Mouse (Mus musculus) heart, embryonic 15.5 days (tissue): ENCODE results near the gene Lpar5. TPM values are rescaled to one million over a fixed set of nuclear protein-coding genes. Genes with fewer than 3 reads are reported as not detected.

Source experiments
- ATAC-seq: fragments of 200-750 bp; cut with Nextera tagmentation; replicated peaks from 2 replicates; pipeline ENCODE4 v1.8.0; 2017; ENCODE audit warnings: low read depth, moderate TSS enrichment; ENCODE audit not compliant: insufficient number of reproducible peaks, insufficient read depth, low FRiP score
- H3K27ac ChIP-seq: fragments of 300-500 bp; sonication (generic); 2 replicates; pipeline ENCODE4 v1.5.1; 2015; ENCODE audit warnings: mild to moderate bottlenecking, inconsistent platforms
- H3K27me3 ChIP-seq: fragments of 300-500 bp; sonication (generic); 2 replicates; pipeline ENCODE4 v1.6.1; 2015; ENCODE audit warnings: inconsistent platforms
- H3K36me3 ChIP-seq: fragments of 300-500 bp; sonication (generic); 2 replicates; pipeline ENCODE4 v1.6.1; 2015; ENCODE audit warnings: mild to moderate bottlenecking, inconsistent platforms
- H3K4me1 ChIP-seq: fragments of 300-500 bp; sonication (generic); replicated peaks from 2 replicates; pipeline ENCODE4 v1.6.1; 2015; ENCODE audit warnings: inconsistent platforms
- H3K4me2 ChIP-seq: fragments of 300-500 bp; sonication (generic); 2 replicates; pipeline ENCODE4 v1.6.1; 2015; ENCODE audit warnings: inconsistent platforms, mild to moderate bottlenecking, moderate library complexity
- H3K4me3 ChIP-seq: fragments of 300-500 bp; sonication (generic); 2 replicates; pipeline ENCODE4 v1.5.1; 2015; ENCODE audit warnings: mild to moderate bottlenecking, inconsistent platforms
- H3K9ac ChIP-seq: fragments of 300-500 bp; sonication (generic); 2 replicates; pipeline ENCODE4 v1.6.1; 2015; ENCODE audit warnings: mild to moderate bottlenecking, inconsistent platforms
- H3K9me3 ChIP-seq: fragments of 300-500 bp; sonication (generic); replicated peaks from 2 replicates; pipeline ENCODE4 v1.6.1; 2016; ENCODE audit warnings: inconsistent platforms
- WGBS: fragments of 180-500 bp; shearing (Covaris S2); methylation state at CpG from one replicate; pipeline ENCODE4 v1.1.7; 2015; ENCODE audit warnings: mixed read lengths; 5-methylcytosine and 5-hydroxymethylcytosine counted together
- polyA plus RNA-seq: library from polyadenylated mRNA; unstranded; fragments of >200 nt; fragmentation: Nextera tagmentation; extraction: Ambion mirVana; gene quantifications from 2 replicates; pipeline ENCODE4 v1.2.1, GENCODE M21; 2015

Gene Lpar5
- polyA plus RNA-seq, 1 experiment from 2014 or later: 0.35 TPM

DNA sequence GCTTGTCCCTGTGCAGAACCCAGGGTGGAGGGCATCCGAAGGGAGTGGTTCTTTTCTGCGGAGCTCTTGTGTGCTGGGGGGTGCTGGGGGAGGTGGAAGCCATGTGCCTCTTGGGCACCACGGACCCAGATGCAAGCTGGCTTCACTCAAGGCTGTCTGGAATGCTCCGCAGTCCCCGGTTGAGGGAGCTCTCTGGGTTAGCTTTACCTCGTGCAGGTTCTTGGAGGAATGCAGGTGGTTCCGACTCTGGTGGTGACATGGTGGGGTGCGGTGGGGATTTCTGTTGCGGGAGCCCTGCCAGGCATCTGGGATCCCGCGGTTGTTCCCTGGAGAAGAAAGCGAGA is 29.6 kb downstream of the Lpar5 start:
- peaks cover 23% of the 10 kb centered on the region for H3K36me3 ChIP-seq
- peak overlapping the region; percentile 89 for H3K4me2 ChIP-seq
- H3K4me3 ChIP-seq: peak overlapping the region; percentile 80
- H3K9ac ChIP-seq: peak overlapping the region; percentile 93
- H3K4me1 ChIP-seq: peaks cover 39% of the 10 kb centered on the region
- H3K9me3 ChIP-seq: no peaks in the 10 kb centered on the region
- H3K27ac ChIP-seq: peak overlapping the region; percentile 94
- WGBS: under 1% methylated on average over 12 of the region's 12 CpGs
- ATAC-seq: peak; percentile 1; the same call in 1 of the 2 replicates
- H3K27me3 ChIP-seq: no peaks in the 10 kb centered on the region

DNA sequence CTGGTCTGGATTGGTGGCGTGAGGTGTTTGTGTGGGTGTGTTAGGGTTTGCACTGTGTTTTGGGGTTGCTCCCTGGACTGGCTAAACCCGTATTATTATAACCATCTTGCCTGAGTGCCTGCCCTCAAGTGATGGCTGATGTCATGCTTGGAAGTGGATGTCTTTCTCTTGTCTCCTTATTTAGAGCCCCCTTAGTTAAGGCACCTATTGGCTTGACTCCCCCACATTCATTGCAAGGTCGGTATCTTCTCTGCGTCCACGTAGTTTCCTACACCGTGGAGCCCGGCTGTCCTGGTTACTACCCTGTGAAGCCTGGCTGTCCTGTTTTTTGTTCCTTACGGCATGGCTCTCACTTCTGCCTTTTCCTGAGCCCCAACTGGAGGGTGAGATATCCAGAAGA is 30.2 kb downstream of the Lpar5 start:
- peak overlapping the region; percentile 93 for H3K9ac ChIP-seq
- H3K4me2 ChIP-seq: peak overlapping the region; percentile 89
- H3K9me3 ChIP-seq: no peaks in the 10 kb centered on the region
- H3K4me3 ChIP-seq: peak overlapping the region; percentile 80
- H3K4me1 ChIP-seq: peaks cover 39% of the 10 kb centered on the region
- no peaks in the 10 kb centered on the region for H3K27me3 ChIP-seq
- H3K36me3 ChIP-seq: peaks cover 29% of the 10 kb centered on the region
- ATAC-seq: no peak
- 25% methylated on average over 8 of the region's 8 CpGs for WGBS
- H3K27ac ChIP-seq: peak overlapping the region; percentile 94

DNA sequence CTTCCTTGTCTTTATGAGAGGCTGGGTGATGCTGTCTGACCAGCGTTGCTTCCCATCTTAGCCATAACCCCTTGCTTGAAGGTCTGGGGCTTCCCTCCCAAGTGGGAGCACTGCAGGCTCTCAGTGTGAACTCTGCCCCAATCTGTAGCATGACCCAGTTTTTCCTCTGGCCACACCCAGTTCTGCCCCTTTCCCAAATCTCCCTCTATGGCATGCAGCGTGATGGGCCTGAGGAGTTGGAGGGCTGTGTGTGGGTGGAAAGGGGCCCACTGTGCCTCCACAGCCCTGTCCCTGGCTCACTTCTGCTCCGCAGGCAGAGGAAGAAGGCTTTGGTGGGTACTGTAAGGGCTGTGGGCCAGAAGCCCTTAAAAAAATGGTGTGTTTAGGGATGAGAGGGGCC is 30.8 kb downstream of the Lpar5 start:
- 44% methylated on average over 3 of the region's 3 CpGs for WGBS
- Histone ChIP-seq H3K9ac (peak overlapping the region; percentile 27), H3K4me1 (peaks cover 39% of the 10 kb centered on the region), H3K27ac (peak overlapping the region; percentile 52), H3K4me3 (peak overlapping the region; percentile 80), H3K9me3 (no peaks in the 10 kb centered on the region), H3K36me3 (peaks cover 32% of the 10 kb centered on the region), H3K27me3 (no peaks in the 10 kb centered on the region), H3K4me2 (peak overlapping the region; percentile 89)
- no peak for ATAC-seq

DNA sequence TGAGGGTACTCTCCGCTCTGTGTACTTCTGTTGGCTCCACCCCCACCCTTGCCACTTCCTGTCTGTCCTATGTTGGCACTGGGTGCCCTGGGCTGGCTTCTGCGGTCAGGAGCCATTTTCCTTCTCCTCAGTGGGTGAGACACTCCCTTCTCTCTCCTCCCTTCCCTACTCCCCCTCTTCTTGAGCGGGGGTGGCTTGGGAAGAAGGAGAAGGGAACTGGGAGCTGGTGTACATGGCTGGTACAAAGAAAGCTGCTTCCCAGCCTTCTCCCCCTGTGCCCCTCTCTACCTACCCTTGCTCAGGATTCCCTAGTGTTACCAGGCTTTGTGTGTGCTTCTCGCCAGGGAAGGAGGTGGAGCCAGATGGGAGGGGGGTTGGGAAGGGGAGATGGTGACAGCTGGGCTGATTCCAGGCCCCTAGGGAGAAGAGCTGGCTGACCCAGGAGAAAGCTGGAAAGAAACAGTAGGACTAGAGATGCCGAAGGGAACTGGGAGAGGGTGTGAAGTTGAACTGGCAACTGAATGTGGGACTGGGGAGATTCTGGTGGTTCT is 31.8 kb downstream of the Lpar5 start:
- WGBS: 27% methylated on average over 5 of the region's 5 CpGs
- Histone ChIP-seq H3K4me2 (peak overlapping the region; percentile 89), H3K4me3 (peak overlapping the region; percentile 80), H3K4me1 (peaks cover 39% of the 10 kb centered on the region), H3K9ac (peak overlapping the region; percentile 35), H3K9me3 (no peaks in the 10 kb centered on the region), H3K27ac (peak overlapping the region; percentile 52), H3K27me3 (no peaks in the 10 kb centered on the region), H3K36me3 (peaks cover 37% of the 10 kb centered on the region)
- no peak for ATAC-seq

DNA sequence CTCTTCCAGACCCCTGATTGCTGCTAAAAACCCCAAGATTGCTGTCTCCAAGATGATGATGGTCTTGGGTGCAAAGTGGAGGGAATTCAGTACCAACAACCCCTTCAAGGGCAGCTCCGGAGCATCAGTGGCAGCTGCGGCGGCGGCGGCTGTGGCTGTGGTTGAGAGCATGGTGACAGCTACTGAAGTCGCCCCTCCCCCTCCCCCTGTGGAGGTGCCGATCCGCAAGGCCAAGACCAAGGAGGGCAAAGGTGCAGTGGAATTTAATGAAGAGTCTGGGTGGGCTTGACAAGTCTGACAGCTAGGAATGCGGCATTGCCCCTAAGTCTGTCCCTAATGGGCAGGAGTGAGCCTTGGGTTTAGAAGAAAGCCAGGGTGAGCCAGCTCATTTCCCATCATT is 33.7 kb downstream of the Lpar5 start:
- Histone ChIP-seq H3K27ac (no peak overlapping the region), H3K4me2 (no peak overlapping the region), H3K4me1 (peaks cover 32% of the 10 kb centered on the region), H3K36me3 (peaks cover 56% of the 10 kb centered on the region), H3K27me3 (no peaks in the 10 kb centered on the region), H3K9me3 (no peaks in the 10 kb centered on the region), H3K4me3 (no peak overlapping the region), H3K9ac (no peak overlapping the region)
- WGBS: 71% methylated on average over 9 of the region's 9 CpGs
- ATAC-seq: no peak

DNA sequence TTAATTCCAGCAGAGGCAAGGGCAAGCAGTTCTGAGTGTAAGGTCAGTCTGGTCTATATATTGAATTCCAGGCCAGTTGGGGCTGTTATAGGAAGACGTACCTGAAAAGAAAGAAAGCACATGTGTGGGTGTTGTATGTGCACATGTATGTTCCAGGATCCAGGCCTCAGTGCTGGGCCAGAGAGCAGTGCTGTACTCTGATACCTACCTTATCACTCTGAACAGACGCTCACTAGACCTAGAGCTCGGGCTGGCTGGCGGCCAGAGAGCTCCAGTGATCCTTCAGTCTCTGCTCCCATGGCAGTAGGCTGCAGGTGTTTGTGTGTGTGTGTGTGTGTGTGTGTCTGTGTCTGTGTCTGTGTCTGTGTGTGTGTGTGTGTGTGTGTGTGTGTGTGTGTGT is 36.5 kb downstream of the Lpar5 start:
- H3K9me3 ChIP-seq: no peaks in the 10 kb centered on the region
- peaks cover 13% of the 10 kb centered on the region for H3K4me1 ChIP-seq
- H3K9ac ChIP-seq: no peak overlapping the region
- peaks cover 84% of the 10 kb centered on the region for H3K36me3 ChIP-seq
- 45% methylated on average over 4 of the region's 4 CpGs for WGBS
- no peak overlapping the region for H3K4me2 ChIP-seq
- no peak overlapping the region for H3K27ac ChIP-seq
- H3K4me3 ChIP-seq: no peak overlapping the region
- no peaks in the 10 kb centered on the region for H3K27me3 ChIP-seq
- no peak for ATAC-seq

DNA sequence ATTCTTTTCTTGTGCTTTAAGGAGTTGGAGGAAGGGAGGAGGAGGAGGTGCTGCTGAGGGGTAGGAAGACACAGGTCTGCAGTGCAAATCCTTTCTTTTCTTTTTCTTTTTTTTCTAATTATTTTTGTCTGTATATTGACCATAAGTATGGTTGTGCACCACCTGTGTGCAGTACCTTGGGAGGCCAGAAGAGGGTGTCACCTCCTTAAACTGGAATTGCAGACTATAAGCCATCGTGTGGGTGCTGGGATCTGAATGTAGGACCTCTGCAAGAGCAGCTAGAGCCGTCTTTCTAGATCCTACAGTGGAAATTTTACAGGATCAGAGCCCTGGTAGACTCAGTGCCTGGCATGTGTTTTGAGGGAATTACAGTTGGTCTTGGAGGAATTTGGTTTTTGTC is 40.0 kb downstream of the Lpar5 start:
- ATAC-seq: no peak
- H3K36me3 ChIP-seq: peaks cover 92% of the 10 kb centered on the region
- H3K27me3 ChIP-seq: no peaks in the 10 kb centered on the region
- no peak overlapping the region for H3K27ac ChIP-seq
- no peak overlapping the region for H3K4me2 ChIP-seq
- no peak overlapping the region for H3K9ac ChIP-seq
- no peak overlapping the region for H3K4me3 ChIP-seq
- 93% methylated on average over 2 of the region's 2 CpGs for WGBS
- no peaks in the 10 kb centered on the region for H3K4me1 ChIP-seq
- no peaks in the 10 kb centered on the region for H3K9me3 ChIP-seq

DNA sequence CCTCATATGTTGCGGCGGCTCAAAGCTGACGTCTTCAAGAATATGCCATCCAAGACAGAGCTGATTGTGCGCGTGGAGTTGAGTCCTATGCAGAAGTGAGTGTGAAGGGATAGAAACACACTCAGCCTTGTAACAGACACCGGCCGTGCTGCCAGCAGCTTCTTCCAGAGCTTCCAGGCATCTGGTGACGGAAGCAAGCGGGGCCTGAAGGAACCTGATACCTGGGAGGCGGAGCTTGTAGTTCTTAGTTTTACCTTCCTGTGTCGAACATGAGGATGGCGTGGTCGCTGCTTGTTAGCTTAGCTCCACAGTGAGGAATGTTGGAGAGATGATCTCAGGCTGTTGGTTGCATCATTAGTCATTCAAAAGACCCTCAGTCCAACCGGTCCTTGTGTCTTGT is 41.7 kb downstream of the Lpar5 start:
- ATAC-seq: no peak
- H3K27ac ChIP-seq: no peak overlapping the region
- H3K9me3 ChIP-seq: no peaks in the 10 kb centered on the region
- H3K9ac ChIP-seq: no peak overlapping the region
- WGBS: 85% methylated on average over 14 of the region's 14 CpGs
- H3K27me3 ChIP-seq: no peaks in the 10 kb centered on the region
- H3K4me2 ChIP-seq: no peak overlapping the region
- no peaks in the 10 kb centered on the region for H3K4me1 ChIP-seq
- H3K4me3 ChIP-seq: no peak overlapping the region
- H3K36me3 ChIP-seq: peaks cover 98% of the 10 kb centered on the region

DNA sequence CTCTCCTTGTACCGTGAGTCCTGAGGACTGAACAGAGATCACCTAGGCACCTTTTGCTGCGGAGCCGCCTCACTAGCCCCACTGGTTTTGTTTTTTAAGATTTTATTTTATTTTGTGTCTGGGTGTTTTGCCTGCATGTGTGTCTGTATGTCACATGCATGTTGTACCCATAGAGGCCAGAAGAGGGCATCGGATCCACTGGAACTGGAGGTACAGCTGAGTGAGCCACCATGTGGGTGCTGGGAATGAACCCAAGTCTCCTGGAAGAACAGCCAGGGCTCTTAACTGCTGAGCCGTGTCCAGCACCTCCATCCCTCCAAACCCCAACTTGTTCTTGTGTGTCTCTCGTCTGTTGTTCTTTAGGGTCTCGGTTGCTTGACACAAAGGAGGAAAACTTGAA is 43.2 kb downstream of the Lpar5 start:
- peaks cover 96% of the 10 kb centered on the region for H3K36me3 ChIP-seq
- no peaks in the 10 kb centered on the region for H3K27me3 ChIP-seq
- H3K9me3 ChIP-seq: no peaks in the 10 kb centered on the region
- WGBS: 88% methylated on average over 7 of the region's 7 CpGs
- no peak overlapping the region for H3K9ac ChIP-seq
- no peak overlapping the region for H3K4me2 ChIP-seq
- H3K4me3 ChIP-seq: no peak overlapping the region
- H3K4me1 ChIP-seq: no peaks in the 10 kb centered on the region
- ATAC-seq: no peak
- no peak overlapping the region for H3K27ac ChIP-seq

DNA sequence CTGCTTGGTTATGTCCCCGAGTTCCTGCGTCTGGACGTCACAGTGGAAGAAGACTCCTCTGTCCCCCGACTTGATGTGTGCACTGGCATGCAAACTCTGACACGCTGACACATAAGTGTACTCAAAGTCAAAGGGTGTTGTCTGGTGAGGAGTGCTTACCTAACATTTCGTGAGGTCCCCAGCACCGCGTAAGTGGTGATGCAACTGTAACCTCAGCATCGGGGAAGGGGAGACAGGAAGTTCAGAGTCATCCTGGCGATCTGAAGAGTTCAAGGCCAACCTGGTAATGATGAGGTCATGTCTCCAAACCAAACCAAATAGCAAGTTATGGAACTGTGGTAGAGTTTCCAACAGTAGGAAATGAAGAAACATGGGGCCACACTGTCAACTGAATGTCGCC is 44.8 kb downstream of the Lpar5 start:
- Histone ChIP-seq H3K36me3 (peaks cover 96% of the 10 kb centered on the region), H3K9ac (no peak overlapping the region), H3K9me3 (no peaks in the 10 kb centered on the region), H3K4me2 (no peak overlapping the region), H3K4me3 (no peak overlapping the region), H3K27me3 (no peaks in the 10 kb centered on the region), H3K4me1 (no peaks in the 10 kb centered on the region), H3K27ac (no peak overlapping the region)
- ATAC-seq: no peak
- WGBS: 89% methylated on average over 11 of the region's 11 CpGs

DNA sequence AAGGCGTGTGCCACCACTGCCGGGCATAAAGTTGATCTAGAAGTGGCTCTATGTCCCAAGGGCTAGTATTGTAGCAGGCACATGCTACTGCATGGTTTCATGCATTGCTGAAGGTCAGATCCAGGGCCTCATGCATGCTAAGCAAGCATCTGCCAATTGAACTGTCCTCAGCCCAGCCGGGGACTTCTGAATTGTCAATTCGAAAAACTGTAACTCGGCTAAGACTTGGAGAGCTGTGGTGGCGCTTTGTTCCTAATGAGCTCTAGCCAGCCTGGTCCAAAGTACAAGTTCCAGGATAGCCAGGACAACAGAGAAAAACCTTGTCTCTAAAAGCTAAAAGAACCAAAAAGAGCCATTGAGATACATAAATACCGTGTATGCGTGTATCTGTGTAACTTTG is 51.7 kb downstream of the Lpar5 start:
- H3K27me3 ChIP-seq: no peaks in the 10 kb centered on the region
- no peak overlapping the region for H3K9ac ChIP-seq
- peaks cover 95% of the 10 kb centered on the region for H3K36me3 ChIP-seq
- WGBS: 91% methylated on average over 8 of the region's 8 CpGs
- no peak for ATAC-seq
- H3K4me2 ChIP-seq: no peak overlapping the region
- no peak overlapping the region for H3K4me3 ChIP-seq
- H3K9me3 ChIP-seq: no peaks in the 10 kb centered on the region
- H3K4me1 ChIP-seq: no peaks in the 10 kb centered on the region
- no peak overlapping the region for H3K27ac ChIP-seq

DNA sequence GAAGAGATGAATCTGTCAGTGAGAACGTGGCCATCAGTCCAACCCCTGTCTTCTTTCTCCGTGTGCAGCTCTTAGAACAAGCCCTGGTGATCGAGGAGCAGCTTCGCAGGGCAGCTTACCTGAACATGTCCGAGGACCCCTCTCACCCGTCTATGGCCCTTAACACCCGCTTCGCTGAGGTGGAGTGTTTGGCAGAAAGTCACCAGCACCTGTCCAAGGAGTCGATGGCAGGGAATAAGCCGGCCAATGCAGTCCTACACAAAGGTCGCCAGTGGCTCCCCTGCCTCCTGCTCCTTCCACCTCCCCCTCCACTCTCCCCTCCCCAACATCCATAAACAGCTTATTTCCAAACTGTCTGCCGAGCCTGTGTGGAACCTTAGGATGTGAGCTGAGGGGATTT is 61.0 kb downstream of the Lpar5 start:
- Histone ChIP-seq H3K4me3 (no peak overlapping the region), H3K9ac (no peak overlapping the region), H3K36me3 (peaks cover 68% of the 10 kb centered on the region), H3K27me3 (no peaks in the 10 kb centered on the region), H3K4me1 (peaks cover 18% of the 10 kb centered on the region), H3K27ac (no peak overlapping the region), H3K4me2 (no peak overlapping the region), H3K9me3 (no peaks in the 10 kb centered on the region)
- no peak for ATAC-seq
- 86% methylated on average over 12 of the region's 12 CpGs for WGBS
